Mouse (Mus musculus): Measurements from ENCODE around the gene Ptpn3. TPM values are rescaled to one million over a fixed set of nuclear protein-coding genes. Genes with fewer than 3 reads are reported as not detected.
A peak's percentile ranks its signal among the peaks of the same experiment; 100 is the strongest.

Gene Ptpn3
- polyA plus RNA-seq, 2 experiments = 0.38 to 0.46 TPM

DNA sequence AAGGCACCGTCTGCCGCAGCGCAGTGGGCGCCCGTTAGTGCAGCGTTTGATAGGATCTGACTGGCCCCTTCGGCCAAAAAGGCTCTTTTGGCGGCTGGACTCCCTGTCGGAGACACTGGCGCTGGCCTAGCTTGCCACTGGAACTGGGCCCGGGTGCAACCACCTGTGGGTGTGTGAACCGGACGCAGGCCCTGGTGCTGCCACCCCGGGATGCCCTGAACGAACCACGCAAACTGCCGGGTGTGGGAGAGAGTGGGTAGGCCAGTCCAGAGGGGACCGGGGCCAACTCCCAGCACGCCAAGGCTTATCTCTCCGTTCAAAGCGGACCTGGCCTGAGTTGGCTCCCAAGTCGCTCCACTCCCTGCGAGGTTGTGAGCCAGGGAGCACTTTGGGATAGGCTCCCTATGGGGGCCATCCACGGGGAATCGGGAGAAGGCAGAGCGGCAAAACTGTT, 159.7 kb downstream of the Ptpn3 start:
- ATAC-seq (ENCODE audit: insufficient read depth) (no peak), DNase-seq (ENCODE audit: low read depth in 3 of 3, low spot score in 3 of 3) (no peak)
- H3K4me2 ChIP-seq (ENCODE audit: low read depth) = peak overlapping the region; percentile 72
- no peak overlapping the region for H3K9ac ChIP-seq (replicated peaks)
- no peaks in the 10 kb centered on the region for H3K36me3 ChIP-seq (replicated peaks; ENCODE audit: control insufficient read depth, insufficient read depth, low read depth)
- TF ChIP-seq EP300 (IDR thresholded peaks at IDR 0.05; ENCODE audit: low read depth) = no peak
- TF ChIP-seq CTCF (IDR thresholded peaks at IDR 0.05; ENCODE audit: low read depth) = no peak
- H3K4me1 ChIP-seq (replicated peaks; ENCODE audit: control insufficient read depth in 2 of 2, insufficient read depth in 2 of 2, low read length in 1 of 2) = no peaks in the 10 kb centered on the region; a peak in 1 of 4 replicates
- peaks cover 59% of the 10 kb centered on the region for H3K27me3 ChIP-seq (ENCODE audit: control insufficient read depth, insufficient read depth, low read length)
- H3K4me3 ChIP-seq (ENCODE audit: insufficient read depth in 1 of 2, low read depth in 2 of 2, low read length in 2 of 2) = peak overlapping the region; percentile 58 to 62; a peak in 3 of 4 replicates
- WGBS (ENCODE audit: insufficient replicate concordance) = 7% methylated on average over 26 of the region's 26 CpGs
- no peaks in the 10 kb centered on the region for H3K9me3 ChIP-seq (ENCODE audit: control insufficient read depth, low read length)
- H3K27ac ChIP-seq = no peak overlapping the region

DNA sequence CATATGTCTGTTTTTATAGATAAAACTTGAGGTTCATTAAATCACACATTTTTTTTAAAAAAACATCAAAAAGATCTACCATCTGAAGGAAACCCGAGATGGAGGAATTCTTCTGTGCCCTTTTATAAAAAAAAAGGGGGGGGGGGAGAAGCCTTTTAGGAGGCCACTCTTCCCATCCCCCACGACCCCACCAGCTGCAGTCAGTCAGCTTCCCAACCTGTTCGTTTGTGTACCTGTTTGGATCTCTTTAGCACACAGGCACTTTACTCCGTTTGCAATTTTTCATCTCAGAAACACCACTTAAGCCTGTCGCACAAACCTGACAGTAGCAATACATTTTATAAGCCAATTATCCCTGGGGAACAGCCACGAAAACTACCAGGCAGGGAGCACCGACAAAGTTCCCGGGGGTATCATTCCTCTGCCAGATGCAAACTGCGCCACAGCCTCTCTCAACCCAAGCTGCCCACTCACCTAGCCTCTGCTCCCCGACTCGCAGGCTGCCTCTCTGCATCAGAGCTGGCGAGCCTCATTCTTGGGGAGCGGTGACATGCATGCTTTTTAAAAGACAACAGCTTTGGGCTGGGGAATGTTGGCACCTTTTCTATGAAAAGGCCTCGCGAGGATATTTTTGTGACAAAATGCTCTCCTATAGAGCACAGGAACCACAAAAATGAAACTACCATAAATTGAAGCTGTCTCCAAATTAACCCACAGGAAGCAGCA, 160.5 kb downstream of the Ptpn3 start:
- peak overlapping the region in 1 of 2 experiments; percentile 62; a peak in 2 of 4 replicates for H3K4me3 ChIP-seq (ENCODE audit: insufficient read depth in 1 of 2, low read depth in 2 of 2, low read length in 2 of 2)
- no peak overlapping the region for H3K27ac ChIP-seq
- no peak for TF ChIP-seq CTCF (IDR thresholded peaks at IDR 0.05; ENCODE audit: low read depth)
- no peak for TF ChIP-seq EP300 (IDR thresholded peaks at IDR 0.05; ENCODE audit: low read depth)
- no peaks in the 10 kb centered on the region for H3K36me3 ChIP-seq (replicated peaks; ENCODE audit: control insufficient read depth, insufficient read depth, low read depth)
- WGBS (ENCODE audit: insufficient replicate concordance) = 29% methylated on average over 15 of the region's 15 CpGs
- no peaks in the 10 kb centered on the region; a peak in 1 of 4 replicates for H3K4me1 ChIP-seq (replicated peaks; ENCODE audit: control insufficient read depth in 2 of 2, insufficient read depth in 2 of 2, low read length in 1 of 2)
- H3K9ac ChIP-seq (replicated peaks) = no peak overlapping the region
- DNase-seq (ENCODE audit: low read depth in 3 of 3, low spot score in 3 of 3) (no peak), ATAC-seq (ENCODE audit: insufficient read depth) (no peak)
- H3K4me2 ChIP-seq (ENCODE audit: low read depth) = peak overlapping the region; percentile 72
- H3K9me3 ChIP-seq (ENCODE audit: control insufficient read depth, low read length) = no peaks in the 10 kb centered on the region
- peaks cover 59% of the 10 kb centered on the region for H3K27me3 ChIP-seq (ENCODE audit: control insufficient read depth, insufficient read depth, low read length)

Other genes with a start within 250 kb of the Ptpn3 start
- gene Epb41l4b, start 158.4 kb downstream of the Ptpn3 start, polyA plus RNA-seq (2012; rRNA removed) = 1.9 and 2.2 TPM in 2 replicates
- 2.1 and 2.6 TPM in 2 replicates for gene Epb41l4b, start 158.4 kb downstream of the Ptpn3 start, polyA plus RNA-seq (2014; fragmentation: Nextera tagmentation; extraction: Ambion mirVana)
- gene Palm2, start 132.4 kb upstream of the Ptpn3 start, polyA plus RNA-seq (2012; rRNA removed) = 0.03 TPM in 1 of 2 replicates, not detected in the other
- 0.06 TPM in 1 of 2 replicates, not detected in the other for gene Palm2, start 132.4 kb upstream of the Ptpn3 start, polyA plus RNA-seq (2014; fragmentation: Nextera tagmentation; extraction: Ambion mirVana)